Mouse (Mus musculus): ENCODE measurements at regions not wholly inside any gene's neighbourhood (a gene's known extent, or its start where the extent isn't known, plus 50 kb on each side); places are given as distances from the start of the nearest gene placed in this dataset.

- TF ChIP-seq POLR2A (IDR thresholded peaks at IDR 0.05; ENCODE audit: borderline replicate concordance, extremely low read depth, low read depth, low read length) (no peak), CTCF (IDR thresholded peaks at IDR 0.05; ENCODE audit: insufficient read depth, low read length) (no peak)
Measured at GRCm38 (mm10) chr13:44530867-44531564, 198.3 kb upstream of the Jarid2 start.

Data from lung, adult 2 months (tissue).